Mouse (Mus musculus): Measurements from ENCODE around the gene Thbs3. TPM values are rescaled to one million over a fixed set of nuclear protein-coding genes. Genes with fewer than 3 reads are reported as not detected.

Gene Thbs3
- total RNA-seq, 4 experiments from 2014 or later = 27.4 to 40.7 (median 35.3) TPM

- DNase-seq (ENCODE audit: low spot score in 2 of 2) = no peak
These were observed 11.9 kb downstream of the Thbs3 start, which contains the start of gene Mtx1 for GRCm38 (mm10) chr3:89226900-89227299. Mtx1 (minus strand) TSS chr3:89227088.

- peak; percentile 94 for DNase-seq (ENCODE audit: low spot score in 2 of 2)
These were observed 12.6 kb downstream of the Thbs3 start for GRCm38 (mm10) chr3:89227307-89228179.

- peak; percentile 71 to 85 for DNase-seq (ENCODE audit: low spot score in 2 of 2)
These were observed 13.2 kb downstream of the Thbs3 start for GRCm38 (mm10) chr3:89228180-89228549.

GRCm38 (mm10) chr3:89228836-89229235 is 13.9 kb downstream of the Thbs3 start, which contains the start of gene Muc1:
Muc1 (plus strand) TSS chr3:89229057.
- no peak for DNase-seq (ENCODE audit: low spot score in 2 of 2)

- DNase-seq (ENCODE audit: low spot score in 2 of 2) = no peak
These were observed 14.3 kb downstream of the Thbs3 start for GRCm38 (mm10) chr3:89229276-89229675.

GRCm38 (mm10) chr3:89230561-89230960 is 15.6 kb downstream of the Thbs3 start:
- no peak for DNase-seq (ENCODE audit: low spot score in 2 of 2)

GRCm38 (mm10) chr3:89231345-89231744 is 16.4 kb downstream of the Thbs3 start:
- no peak for DNase-seq (ENCODE audit: low spot score in 2 of 2)

- no peak for DNase-seq (ENCODE audit: low spot score in 2 of 2)
These were observed 16.8 kb downstream of the Thbs3 start for GRCm38 (mm10) chr3:89231772-89232275.

- no peak for DNase-seq (ENCODE audit: low spot score in 2 of 2)
These were observed 17.6 kb downstream of the Thbs3 start for GRCm38 (mm10) chr3:89232614-89233013.

- no peak for DNase-seq (ENCODE audit: low spot score in 2 of 2)
These were observed 18.7 kb downstream of the Thbs3 start for GRCm38 (mm10) chr3:89233562-89234110.

GRCm38 (mm10) chr3:89236516-89236915 is 21.5 kb downstream of the Thbs3 start:
- no peak for DNase-seq (ENCODE audit: low spot score in 2 of 2)

- DNase-seq (ENCODE audit: low spot score in 2 of 2) = no peak
These were observed 22.7 kb downstream of the Thbs3 start for GRCm38 (mm10) chr3:89237682-89238081.

GRCm38 (mm10) chr3:89238494-89238893 is 23.5 kb downstream of the Thbs3 start:
- DNase-seq (ENCODE audit: low spot score in 2 of 2) = no peak

GRCm38 (mm10) chr3:89242331-89242895 is 27.4 kb downstream of the Thbs3 start:
- DNase-seq (ENCODE audit: low spot score in 2 of 2) = no peak

GRCm38 (mm10) chr3:89243609-89244008 is 28.6 kb downstream of the Thbs3 start:
- DNase-seq (ENCODE audit: low spot score in 2 of 2) = no peak

- no peak for DNase-seq (ENCODE audit: low spot score in 2 of 2)
These were observed 29.4 kb downstream of the Thbs3 start for GRCm38 (mm10) chr3:89244158-89244981.

- DNase-seq (ENCODE audit: low spot score in 2 of 2) = no peak
These were observed 30.2 kb downstream of the Thbs3 start for GRCm38 (mm10) chr3:89244982-89245687.

GRCm38 (mm10) chr3:89245688-89246171 is 30.8 kb downstream of the Thbs3 start, which contains the start of gene Krtcap2:
Krtcap2 (plus strand) TSS chr3:89245966.
- DNase-seq (ENCODE audit: low spot score in 2 of 2) = no peak

- DNase-seq (ENCODE audit: low spot score in 2 of 2) = peak; percentile 89 to 91
These were observed 31.5 kb downstream of the Thbs3 start, which contains the start of gene Trim46 for GRCm38 (mm10) chr3:89246261-89247100. Trim46 (minus strand) TSS chr3:89246309.

Measured in layer of hippocampus, adult 8-10 months (tissue).